Mouse (Mus musculus): ENCODE results near the gene Stk38l.

Stk38l gene

GRCm38 (mm10) chr6:146724581-146725383 lies at the start of gene Stk38l:
TSS of gene Stk38l (plus strand) at chr6:146724995.
- peak; percentile 90 to 95 for DNase-seq (ENCODE audit: low spot score in 2 of 2)

DNA sequence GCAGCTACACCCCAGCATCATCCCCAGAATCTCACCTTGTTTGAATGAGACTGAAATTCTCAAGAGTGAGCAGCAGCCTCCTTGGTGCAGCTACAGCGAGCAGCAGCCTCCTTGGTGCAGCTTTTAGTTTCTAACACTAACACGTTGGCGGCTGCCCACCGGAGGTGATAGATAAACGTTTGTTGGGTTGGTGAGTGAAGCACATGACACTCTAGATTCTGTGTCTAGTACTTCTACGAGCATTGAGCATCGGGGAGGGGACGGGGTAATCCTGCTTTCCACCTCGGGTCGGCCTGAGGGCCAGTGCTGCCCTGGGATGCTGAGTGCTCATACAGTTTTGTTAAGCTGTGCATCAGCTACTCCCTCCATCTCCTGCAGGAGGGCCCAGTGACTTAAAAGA lies 47.9 kb upstream of the Stk38l start:
- DNase-seq (ENCODE audit: low spot score in 2 of 2) = no peak

- DNase-seq (ENCODE audit: low spot score in 2 of 2) = no peak
Measured at GRCm38 (mm10) chr6:146678136-146679070, 46.4 kb upstream of the Stk38l start.

DNA sequence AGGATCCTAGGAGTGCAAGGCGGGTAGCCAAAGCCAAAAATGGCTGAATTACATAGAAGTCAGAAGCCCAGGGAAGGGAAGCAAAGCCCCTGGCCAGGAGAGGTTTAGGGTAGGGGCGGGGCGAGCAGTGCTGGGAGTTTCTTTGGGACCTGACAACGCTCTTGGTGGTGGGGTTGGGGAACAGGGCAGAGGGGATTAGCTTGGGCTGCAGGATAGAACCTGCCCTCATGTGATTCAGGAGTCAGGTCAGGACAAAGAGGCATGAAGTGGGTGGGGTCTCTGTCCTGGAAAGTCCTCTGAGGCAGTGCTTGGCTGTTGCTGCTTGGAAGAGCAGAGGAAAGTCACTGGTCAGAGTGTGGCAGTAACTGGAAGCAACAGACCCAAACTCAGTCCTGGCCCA lies 40.9 kb upstream of the Stk38l start:
- DNase-seq (ENCODE audit: low spot score in 2 of 2) = no peak

DNA sequence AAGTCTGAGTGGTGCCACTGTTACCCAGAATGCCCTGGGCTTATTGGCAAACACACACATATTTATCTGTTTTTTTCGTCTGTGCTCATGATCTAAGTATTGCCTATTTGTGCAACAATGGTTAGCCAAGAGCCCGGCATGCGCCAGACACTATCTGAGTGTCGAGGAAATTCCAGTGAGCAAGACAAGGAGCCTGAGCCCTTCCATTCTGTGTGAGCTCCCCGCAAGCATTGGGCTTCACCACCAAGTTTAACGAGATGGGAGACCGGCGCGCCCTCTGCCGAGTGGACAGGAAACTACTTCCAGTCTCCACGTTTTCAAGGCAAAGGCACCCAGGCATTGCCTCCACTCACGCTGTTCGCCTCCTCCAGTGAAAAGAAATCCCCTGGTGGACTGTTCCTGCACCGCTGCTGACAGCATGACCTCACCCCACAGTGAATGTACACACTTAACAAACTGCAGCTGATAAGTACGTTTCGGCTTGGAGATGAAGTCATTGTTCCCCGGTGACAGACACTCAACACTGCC lies 39.0 kb upstream of the Stk38l start:
- no peak for DNase-seq (ENCODE audit: low spot score in 2 of 2)

GRCm38 (mm10) chr6:146686463-146687196 lies 38.2 kb upstream of the Stk38l start:
- no peak for DNase-seq (ENCODE audit: low spot score in 2 of 2)

DNA sequence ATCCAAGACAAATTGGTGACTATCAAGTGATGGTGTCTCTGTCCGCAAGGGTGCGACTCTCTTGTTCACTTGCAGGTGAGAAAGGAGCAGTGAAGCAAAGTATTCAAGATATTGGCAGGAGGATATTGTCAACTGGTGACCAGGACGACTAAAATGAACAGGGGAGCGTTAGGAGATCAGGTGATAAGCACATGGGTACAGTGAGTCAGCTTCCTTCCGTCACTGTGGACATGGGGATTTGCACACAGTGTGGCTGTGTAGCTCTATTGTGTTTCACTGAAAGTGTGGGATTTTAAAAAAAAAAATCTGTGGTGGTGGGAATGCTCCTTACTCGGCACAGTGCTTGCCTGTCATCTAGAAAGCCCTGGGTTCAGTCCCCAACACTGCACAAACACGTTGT lies 36.8 kb upstream of the Stk38l start:
- DNase-seq (ENCODE audit: low spot score in 2 of 2) = no peak

- DNase-seq (ENCODE audit: low spot score in 2 of 2) = no peak
Measured at GRCm38 (mm10) chr6:146688861-146689260, 35.9 kb upstream of the Stk38l start.

- DNase-seq (ENCODE audit: low spot score in 2 of 2) = no peak
Measured at GRCm38 (mm10) chr6:146697767-146698166, 27.0 kb upstream of the Stk38l start.

DNA sequence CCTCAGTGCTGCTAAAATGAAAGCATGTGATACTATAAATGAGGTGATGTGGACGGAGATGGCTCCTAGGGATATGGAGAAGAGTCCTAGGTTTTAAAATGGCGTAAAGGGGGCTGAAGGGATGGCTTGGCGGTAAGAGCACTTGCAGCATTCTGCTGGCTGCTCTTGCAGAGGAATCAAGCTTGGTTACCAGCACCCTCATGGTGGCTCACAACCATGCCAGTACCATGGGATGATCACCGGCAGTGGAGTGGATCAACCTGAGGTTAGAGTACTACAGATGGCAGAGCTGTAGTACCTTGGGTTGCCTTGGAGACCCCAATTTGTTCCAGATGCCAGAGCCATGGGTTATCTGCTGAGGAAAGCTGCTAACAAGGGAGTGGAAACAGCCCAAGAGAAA lies 26.4 kb upstream of the Stk38l start:
- no peak for DNase-seq (ENCODE audit: low spot score in 2 of 2)

- no peak for DNase-seq (ENCODE audit: low spot score in 2 of 2)
Measured at GRCm38 (mm10) chr6:146700461-146700860, 24.3 kb upstream of the Stk38l start.

GRCm38 (mm10) chr6:146702126-146702881 lies 22.5 kb upstream of the Stk38l start:
- DNase-seq (ENCODE audit: low spot score in 2 of 2) = no peak

GRCm38 (mm10) chr6:146703351-146703750 lies 21.4 kb upstream of the Stk38l start:
- no peak for DNase-seq (ENCODE audit: low spot score in 2 of 2)

DNA sequence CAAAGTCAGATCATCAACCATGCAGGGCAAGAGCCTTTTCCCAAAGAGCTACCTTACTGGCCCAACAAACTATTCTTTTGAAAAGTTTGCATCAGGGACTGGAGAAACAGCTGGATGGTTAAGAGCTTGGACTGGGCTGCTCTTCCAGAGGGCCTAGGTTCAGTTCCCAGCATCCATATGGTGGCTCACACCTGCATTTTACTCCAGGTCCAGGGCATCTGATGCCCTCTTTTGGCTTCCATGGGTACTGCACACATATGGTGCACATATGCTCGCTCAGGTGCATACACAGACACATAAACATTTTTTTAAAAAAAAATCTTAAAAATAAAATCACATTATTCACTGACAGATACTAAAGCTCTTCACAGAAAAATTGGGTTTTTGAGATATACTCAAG lies 19.2 kb upstream of the Stk38l start:
- no peak for DNase-seq (ENCODE audit: low spot score in 2 of 2)

- no peak for DNase-seq (ENCODE audit: low spot score in 2 of 2)
Measured at GRCm38 (mm10) chr6:146719606-146720005, 5.2 kb upstream of the Stk38l start.

- DNase-seq (ENCODE audit: low spot score in 2 of 2) = no peak
Measured at GRCm38 (mm10) chr6:146723805-146724204, 990 bp upstream of the Stk38l start.

DNA sequence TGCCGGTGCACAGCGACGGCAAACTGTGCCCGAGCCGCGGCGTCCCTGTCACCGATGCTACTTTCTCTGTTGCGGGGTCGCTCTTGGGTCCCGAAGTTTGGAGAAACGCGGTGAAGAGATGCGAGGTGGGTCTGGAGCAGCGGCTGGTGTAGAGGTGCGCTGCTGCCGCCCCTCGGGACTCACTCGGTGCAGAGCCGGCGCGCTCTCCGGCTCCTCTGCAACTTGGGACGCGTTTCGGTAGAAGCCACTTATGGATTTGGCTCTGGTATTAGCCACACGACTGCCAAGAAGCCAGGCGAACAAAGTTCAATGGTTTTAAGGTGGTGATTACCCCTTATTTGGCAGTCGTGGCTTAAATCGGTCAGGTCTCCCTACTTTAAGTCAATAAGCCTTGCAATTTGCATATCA lies 593 bp downstream of the Stk38l start:
- peak in 1 of 2 experiments; percentile 28 for DNase-seq (ENCODE audit: low spot score in 2 of 2)

DNA sequence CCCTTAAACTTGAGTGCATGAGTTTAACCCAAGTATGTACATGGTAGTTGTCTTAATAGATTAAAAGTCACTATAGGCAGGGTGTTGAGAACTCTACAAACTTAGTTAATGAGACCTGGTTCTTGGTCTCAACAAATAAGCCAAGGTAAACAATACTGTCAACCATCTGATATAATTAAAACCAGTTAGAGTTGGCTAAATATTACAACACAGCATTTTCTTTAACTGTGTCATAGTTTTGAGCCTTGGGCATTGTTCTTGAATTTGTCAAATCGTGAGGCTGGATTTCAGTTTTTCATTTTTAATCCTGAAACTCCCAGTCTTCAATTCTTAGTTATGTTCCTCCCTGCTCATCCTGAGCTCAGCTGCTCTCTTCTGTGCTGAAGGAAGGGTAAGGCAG lies 6.2 kb downstream of the Stk38l start:
- no peak for DNase-seq (ENCODE audit: low spot score in 2 of 2)

- DNase-seq (ENCODE audit: low spot score in 2 of 2) = no peak
Measured at GRCm38 (mm10) chr6:146731692-146732091, 6.9 kb downstream of the Stk38l start.

GRCm38 (mm10) chr6:146732232-146732631 lies 7.4 kb downstream of the Stk38l start:
- no peak for DNase-seq (ENCODE audit: low spot score in 2 of 2)

DNA sequence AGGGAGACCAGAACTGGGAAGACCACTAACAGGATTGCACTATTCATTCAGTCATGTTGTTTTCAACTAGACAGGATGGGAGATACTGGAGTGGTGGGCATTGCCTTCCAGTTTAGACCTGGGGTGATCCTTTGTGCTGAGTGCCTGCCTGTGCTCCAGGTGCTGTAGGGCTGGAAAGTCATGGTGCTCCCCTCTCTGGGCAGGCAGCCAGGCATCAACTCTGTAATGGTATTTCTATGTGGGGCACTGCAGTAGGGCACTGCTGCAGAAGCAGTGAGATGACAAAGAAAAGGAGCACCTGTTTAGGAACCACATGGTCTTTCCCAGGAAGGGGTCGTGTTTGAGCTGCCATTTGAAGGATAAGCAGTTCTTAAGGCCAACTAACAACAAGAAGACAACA lies 7.9 kb downstream of the Stk38l start:
- no peak for DNase-seq (ENCODE audit: low spot score in 2 of 2)

Data from frontal cortex, postnatal 36 days (tissue).